Mouse (Mus musculus): ENCODE measurements around the gene Tmem267.
A peak's percentile ranks its signal among the peaks of the same experiment; 100 is the strongest.
"Not testable (repeated sequence)": the region's sequence is repeated elsewhere in the genome, so short reads cannot be mapped to it uniquely, and the experiment has no call there.

Gene Tmem267

GRCm38 (mm10) chr13:119487880-119488580 lies at the start of gene Tmem267, which contains the start of gene 3110070M22Rik:
Tmem267 (plus strand) TSS chr13:119488039.
3110070M22Rik (minus strand) TSS chr13:119488383.
- DNase-seq (ENCODE audit: low spot score) = peak; percentile 69

GRCm38 (mm10) chr13:119442244-119442643 lies 45.6 kb upstream of the Tmem267 start:
- no peak for DNase-seq (ENCODE audit: low spot score)

GRCm38 (mm10) chr13:119453563-119453962 lies 34.3 kb upstream of the Tmem267 start:
- DNase-seq (ENCODE audit: low spot score) = no peak

GRCm38 (mm10) chr13:119455082-119455481 lies 32.8 kb upstream of the Tmem267 start:
- DNase-seq (ENCODE audit: low spot score) = no peak

GRCm38 (mm10) chr13:119456342-119456741 lies 31.5 kb upstream of the Tmem267 start:
- no peak for DNase-seq (ENCODE audit: low spot score)

- DNase-seq (ENCODE audit: low spot score) = no peak
Observed at GRCm38 (mm10) chr13:119461900-119462595, 25.8 kb upstream of the Tmem267 start.

GRCm38 (mm10) chr13:119462596-119463560 lies 25.0 kb upstream of the Tmem267 start, which contains the start of gene 4833420G17Rik:
4833420G17Rik (plus strand) TSS chr13:119462768.
- DNase-seq (ENCODE audit: low spot score) = peak; percentile 78

- DNase-seq (ENCODE audit: low spot score) = no peak
Observed at GRCm38 (mm10) chr13:119476631-119477030, 11.2 kb upstream of the Tmem267 start.

- no peak for DNase-seq (ENCODE audit: low spot score)
Observed at GRCm38 (mm10) chr13:119477789-119478188, 10.1 kb upstream of the Tmem267 start.

- no peak for DNase-seq (ENCODE audit: low spot score)
Observed at GRCm38 (mm10) chr13:119487354-119487753, 485 bp upstream of the Tmem267 start.

GRCm38 (mm10) chr13:119492083-119492482 lies 4.2 kb downstream of the Tmem267 start:
- not testable (repeated sequence) for DNase-seq (ENCODE audit: low spot score)

- not testable (repeated sequence) for DNase-seq (ENCODE audit: low spot score)
Observed at GRCm38 (mm10) chr13:119494938-119495337, 7.1 kb downstream of the Tmem267 start.

- DNase-seq (ENCODE audit: low spot score) = not testable (repeated sequence)
Observed at GRCm38 (mm10) chr13:119596321-119597211, 108.7 kb downstream of the Tmem267 start.

GRCm38 (mm10) chr13:119598466-119598865 lies 110.6 kb downstream of the Tmem267 start:
- not testable (repeated sequence) for DNase-seq (ENCODE audit: low spot score)

GRCm38 (mm10) chr13:119599066-119599465 lies 111.2 kb downstream of the Tmem267 start:
- not testable (repeated sequence) for DNase-seq (ENCODE audit: low spot score)

- DNase-seq (ENCODE audit: low spot score) = not testable (repeated sequence)
Observed at GRCm38 (mm10) chr13:119599498-119599897, 111.7 kb downstream of the Tmem267 start.

- DNase-seq (ENCODE audit: low spot score) = not testable (repeated sequence)
Observed at GRCm38 (mm10) chr13:119600166-119600565, 112.3 kb downstream of the Tmem267 start.

- DNase-seq (ENCODE audit: low spot score) = not testable (repeated sequence)
Observed at GRCm38 (mm10) chr13:119602688-119603331, 115.0 kb downstream of the Tmem267 start.

- DNase-seq (ENCODE audit: low spot score) = not testable (repeated sequence)
Observed at GRCm38 (mm10) chr13:119603890-119604289, 116.1 kb downstream of the Tmem267 start.

- DNase-seq (ENCODE audit: low spot score) = not testable (repeated sequence)
Observed at GRCm38 (mm10) chr13:119604322-119604721, 116.5 kb downstream of the Tmem267 start.
